Mouse (Mus musculus): ENCODE results near the gene Arf1.

DNA sequence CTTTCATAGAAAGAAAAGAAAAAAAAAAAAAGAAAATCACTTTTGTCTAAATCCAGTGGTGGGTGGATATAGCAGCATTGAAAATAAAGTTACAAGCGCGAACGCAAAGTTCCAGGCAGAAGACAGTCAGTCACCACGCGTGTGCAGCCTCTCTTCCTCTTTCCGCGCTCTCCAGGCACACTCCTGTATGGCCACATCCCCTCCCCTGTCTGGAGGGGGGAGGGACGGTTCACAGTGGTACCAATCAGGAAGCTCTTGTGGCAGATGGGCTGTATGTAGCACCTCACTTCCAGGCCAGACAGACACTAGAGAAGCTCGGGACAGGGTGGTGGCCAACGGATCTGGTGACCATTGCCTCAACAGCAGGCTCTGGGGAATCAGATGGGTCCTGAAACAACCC is 20.0 kb upstream of the Arf1 start:
- TF ChIP-seq TCF12 (IDR thresholded peaks at IDR 0.05; ENCODE audit: low read depth, low read length), result no peak
- no peak for TF ChIP-seq CTCF (IDR thresholded peaks at IDR 0.05 in 2 of 3, conservative IDR thresholded peaks at IDR 0.05 in 1 of 3; ENCODE audit: control insufficient read depth in 1 of 3, insufficient read depth in 1 of 3, low read depth in 2 of 3, low read length in 3 of 3, poor library complexity in 1 of 3, severe bottlenecking in 1 of 3)
- no peak for TF ChIP-seq POLR2AphosphoS2 (IDR thresholded peaks at IDR 0.05; ENCODE audit: low read length)
- no peak for TF ChIP-seq KAT2A (conservative IDR thresholded peaks at IDR 0.05; ENCODE audit: low read depth, low read length)
- no peak for TF ChIP-seq ETS1 (IDR thresholded peaks at IDR 0.05; ENCODE audit: low read depth, low read length)

All from MEL (cell line).